8 mouse cellular contexts compared by ENCODE assay signal in genomic region chr2:75959850-75960365, GRCm38 (mm10). TPM values are rescaled to one million over a fixed set of nuclear protein-coding genes. Genes with fewer than 3 reads are reported as not detected.
DNase-seq lines count a peak whose midpoint lies in the region; ATAC-seq and TF ChIP-seq lines count a peak whose summit lies in the region.

No protein-coding gene starts in this region.

- H3K27me3 ChIP-seq in forebrain, embryonic 10.5 days (ENCODE audit: poor library complexity, severe bottlenecking) = peaks cover 34% of the 10 kb centered on the region; the same call in 1 of the 2 replicates
- H3K27me3 ChIP-seq in hindbrain, embryonic 16.5 days (replicated peaks; ENCODE audit: control insufficient read depth, insufficient read depth, low read length) = no peaks in the 10 kb centered on the region
- no peaks in the 10 kb centered on the region for H3K27me3 ChIP-seq in midbrain, embryonic 16.5 days (ENCODE audit: control insufficient read depth, insufficient read depth, low read depth, low read length)

- intact Hi-C loops in gastrocnemius, adult 2 months (cut with DNase I) = loop anchor here (5.0 kb wide), 2 partner anchors 163 to 358 kb away; no protein-coding TSS in a partner anchor

- no peaks in the 10 kb centered on the region for H3K36me3 ChIP-seq in forebrain, embryonic 10.5 days (replicated peaks)
- no peaks in the 10 kb centered on the region for H3K36me3 ChIP-seq in hindbrain, embryonic 16.5 days (ENCODE audit: control insufficient read depth, insufficient read depth, low read length)
- no peaks in the 10 kb centered on the region for H3K36me3 ChIP-seq in midbrain, embryonic 16.5 days (ENCODE audit: control insufficient read depth, insufficient read depth, low read length)

- H3K9ac ChIP-seq in hindbrain, embryonic 16.5 days (ENCODE audit: low read depth, low read length) = peak overlapping the region; percentile 32; the same call in 1 of the 2 replicates
- H3K9ac ChIP-seq in midbrain, embryonic 16.5 days (ENCODE audit: low read depth, low read length) = peak overlapping the region; percentile 40

- peak; percentile 86 for ATAC-seq in hindbrain, embryonic 16.5 days
- peak; percentile 73; the same call in 1 of the 2 replicates for ATAC-seq in midbrain, embryonic 16.5 days
- no peak for ATAC-seq in megakaryocyte-erythroid progenitor cell, adult 5-6 weeks (replicated peaks; ENCODE audit: low FRiP score, low TSS enrichment, poor library complexity, severe bottlenecking)

- peak; percentile 30 for DNase-seq in gastrocnemius, adult 2 months
- no peak for DNase-seq in gastrocnemius, adult 8-10 months (ENCODE audit: low spot score in 2 of 2)
- DNase-seq in R1 (ENCODE audit: low read depth, low spot score) = peak; percentile 63
- DNase-seq in forebrain, embryonic 10.5 days (ENCODE audit: extremely low spot score, low spot score) = peak; percentile 51
- DNase-seq in ovary, postnatal 14 days (ENCODE audit: low spot score) = no peak

- H3K4me2 ChIP-seq in hindbrain, embryonic 16.5 days (ENCODE audit: low read length) = peak overlapping the region; percentile 49
- peak overlapping the region; percentile 48 for H3K4me2 ChIP-seq in midbrain, embryonic 16.5 days (ENCODE audit: low read length)

- WGBS in forebrain, embryonic 10.5 days = 7% methylated on average over 15 of the region's 15 CpGs
- 9% methylated on average over 15 of the region's 15 CpGs for WGBS in hindbrain, embryonic 16.5 days
- 7% methylated on average over 15 of the region's 15 CpGs for WGBS in midbrain, embryonic 16.5 days

- H3K9me3 ChIP-seq in forebrain, embryonic 10.5 days = 0 out of 2 replicates have a peak, but pooled peaks cover 5% of the 10 kb centered on the region
- no peaks in the 10 kb centered on the region for H3K9me3 ChIP-seq in hindbrain, embryonic 16.5 days (ENCODE audit: control insufficient read depth, low read length)
- no peaks in the 10 kb centered on the region for H3K9me3 ChIP-seq in midbrain, embryonic 16.5 days (replicated peaks; ENCODE audit: control insufficient read depth, low read length, poor library complexity, severe bottlenecking)

- no peak for TF ChIP-seq CTCF in gastrocnemius, adult 2 months (IDR thresholded peaks at IDR 0.05)

- peak overlapping the region; percentile 60 for H3K4me3 ChIP-seq in gastrocnemius, adult 2 months
- H3K4me3 ChIP-seq in forebrain, embryonic 10.5 days = peak overlapping the region; percentile 30
- H3K4me3 ChIP-seq in hindbrain, embryonic 16.5 days (ENCODE audit: low read length) = no peak overlapping the region
- peak overlapping the region; percentile 9; the same call in 1 of the 2 replicates for H3K4me3 ChIP-seq in midbrain, embryonic 16.5 days (ENCODE audit: low read depth, low read length)

- H3K27ac ChIP-seq in gastrocnemius, adult 2 months = peak overlapping the region; percentile 64
- H3K27ac ChIP-seq in forebrain, embryonic 10.5 days = peak overlapping the region; percentile 78
- H3K27ac ChIP-seq in hindbrain, embryonic 16.5 days (ENCODE audit: low read depth, low read length) = peak overlapping the region; percentile 57
- H3K27ac ChIP-seq in midbrain, embryonic 16.5 days (ENCODE audit: low read length) = peak overlapping the region; percentile 40; the same call in 1 of the 2 replicates

- peaks cover 55% of the 10 kb centered on the region for H3K4me1 ChIP-seq in forebrain, embryonic 10.5 days
- peaks cover 21% of the 10 kb centered on the region for H3K4me1 ChIP-seq in hindbrain, embryonic 16.5 days (ENCODE audit: control insufficient read depth, insufficient read depth, low read depth, low read length)
- peaks cover 20% of the 10 kb centered on the region for H3K4me1 ChIP-seq in midbrain, embryonic 16.5 days (ENCODE audit: control insufficient read depth, insufficient read depth, low read length)

RNA-seq across cellular contexts. Expression of gene Ttc30a2, which starts 18.1 kb away (rescaled TPM):
- total RNA-seq in gastrocnemius, adult 2 months (2021) = under 1 TPM; 0.33 to 0.38 TPM
- under 1 TPM; 0.34 to 0.46 (median 0.39) TPM for total RNA-seq in gastrocnemius, adult 8-10 months (2022)
- polyA plus RNA-seq in forebrain, embryonic 10.5 days (2016; fragmentation: Nextera tagmentation; extraction: Ambion mirVana) = 0.28 and 0.53 TPM in 2 replicates
- 0.77 and 1.1 TPM in 2 replicates for polyA plus RNA-seq in hindbrain, embryonic 16.5 days (2015; fragmentation: Nextera tagmentation; extraction: Ambion mirVana)
- polyA plus RNA-seq in midbrain, embryonic 16.5 days (2015; fragmentation: Nextera tagmentation; extraction: Ambion mirVana) = 0.78 and 1.2 TPM in 2 replicates
- total RNA-seq in megakaryocyte-erythroid progenitor cell, adult 5-6 weeks (2014; fragmentation: Nextera tagmentation) = not detected in 2 replicates
- not detected in 2 replicates for total RNA-seq in megakaryocyte-erythroid progenitor cell, adult 5-6 weeks (2017)

RNA-seq across cellular contexts. Expression of gene Ttc30b, which starts 21.5 kb away (rescaled TPM):
- total RNA-seq in gastrocnemius, adult 2 months (2021) = 1 to 10 TPM; 2.7 to 3.0 TPM
- total RNA-seq in gastrocnemius, adult 8-10 months (2022) = 1 to 10 TPM; 2.7 to 3.9 (median 3.2) TPM
- 5.1 and 5.6 TPM in 2 replicates for polyA plus RNA-seq in forebrain, embryonic 10.5 days (2016; fragmentation: Nextera tagmentation; extraction: Ambion mirVana)
- 23.0 and 23.3 TPM in 2 replicates for polyA plus RNA-seq in hindbrain, embryonic 16.5 days (2015; fragmentation: Nextera tagmentation; extraction: Ambion mirVana)
- polyA plus RNA-seq in midbrain, embryonic 16.5 days (2015; fragmentation: Nextera tagmentation; extraction: Ambion mirVana) = 21.4 and 22.7 TPM in 2 replicates
- total RNA-seq in megakaryocyte-erythroid progenitor cell, adult 5-6 weeks (2014; fragmentation: Nextera tagmentation) = 0.15 and 0.54 TPM in 2 replicates
- total RNA-seq in megakaryocyte-erythroid progenitor cell, adult 5-6 weeks (2017) = 0.66 and 1.8 TPM in 2 replicates

RNA-seq across cellular contexts. Expression of gene Ttc30a1, which starts 21.9 kb away (rescaled TPM):
- 1 to 10 TPM; 1.1 to 1.6 TPM for total RNA-seq in gastrocnemius, adult 2 months (2021)
- 1 to 10 TPM in 3 of 4 experiments, under 1 TPM in 1; 0.75 to 1.3 (median 1.2) TPM for total RNA-seq in gastrocnemius, adult 8-10 months (2022)
- 10.5 and 12.4 TPM in 2 replicates for polyA plus RNA-seq in forebrain, embryonic 10.5 days (2016; fragmentation: Nextera tagmentation; extraction: Ambion mirVana)
- 8.9 and 9.2 TPM in 2 replicates for polyA plus RNA-seq in hindbrain, embryonic 16.5 days (2015; fragmentation: Nextera tagmentation; extraction: Ambion mirVana)
- 8.8 and 10.2 TPM in 2 replicates for polyA plus RNA-seq in midbrain, embryonic 16.5 days (2015; fragmentation: Nextera tagmentation; extraction: Ambion mirVana)
- total RNA-seq in megakaryocyte-erythroid progenitor cell, adult 5-6 weeks (2014; fragmentation: Nextera tagmentation) = 2.0 and 2.8 TPM in 2 replicates
- 4.2 and 4.4 TPM in 2 replicates for total RNA-seq in megakaryocyte-erythroid progenitor cell, adult 5-6 weeks (2017)

Comparison
In these comparisons a context has a peak if more than half of its experiments do, and no peak if none do; other contexts are left out.
1. DNase-seq: peak in gastrocnemius, adult 2 months (single experiment), R1 (single experiment) and forebrain, embryonic 10.5 days (single experiment); none in gastrocnemius, adult 8-10 months (0 of 2) and ovary, postnatal 14 days (single experiment).
2. Peak in every context shown above with its lines, with median percentiles within 50 percentile points of each other: H3K27ac ChIP-seq.